Mouse (Mus musculus): ENCODE data around the gene Coro7. TPM values are rescaled to one million over a fixed set of nuclear protein-coding genes. Genes with fewer than 3 reads are reported as not detected.

Gene Coro7
- polyA plus RNA-seq, 1 experiment: 6.0 TPM

DNA sequence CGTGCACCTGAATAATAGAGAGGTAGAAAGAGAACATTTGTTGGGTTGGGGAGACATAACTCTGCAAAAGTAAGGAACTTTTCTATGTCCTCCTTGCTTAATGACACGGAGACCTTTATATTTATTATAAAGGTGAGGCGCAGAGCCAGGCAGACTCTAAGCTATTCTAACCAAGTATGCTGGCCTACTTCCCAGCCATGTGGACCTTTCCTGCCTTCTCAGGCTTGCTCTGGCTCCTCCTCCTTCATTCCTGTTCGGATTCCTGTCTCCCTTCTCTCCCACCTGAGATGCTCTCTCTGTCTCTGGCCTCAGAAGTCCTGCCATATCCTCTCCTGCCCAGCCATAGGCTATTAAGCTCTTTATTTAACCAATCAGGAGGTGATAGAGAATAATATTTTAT, 45.7 kb upstream of the Coro7 start:
- Histone ChIP-seq H3K79me3 (ENCODE audit: low read depth) (peaks cover 22% of the 10 kb centered on the region), H3ac (ENCODE audit: control insufficient read depth, insufficient read length, low read depth) (no peak overlapping the region), H3K79me2 (ENCODE audit: control insufficient read depth, insufficient read depth) (peaks cover 39% of the 10 kb centered on the region), H3K27me3 (ENCODE audit: control insufficient read depth, insufficient read depth, insufficient read length) (no peaks in the 10 kb centered on the region), H3K4me3 (ENCODE audit: insufficient read depth, poor library complexity, severe bottlenecking) (no peak overlapping the region), H3K36me3 (ENCODE audit: control insufficient read depth, insufficient read depth) (no peaks in the 10 kb centered on the region)
- TF ChIP-seq CEBPB (IDR thresholded peaks at IDR 0.05; ENCODE audit: low read depth) (no peak), FOSL1 (IDR thresholded peaks at IDR 0.05; ENCODE audit: insufficient read depth, low read length, poor library complexity, severe bottlenecking) (no peak), MYOD1 (IDR thresholded peaks at IDR 0.05; ENCODE audit: control insufficient read depth, insufficient read length, low read depth) (no peak), USF1 (IDR thresholded peaks at IDR 0.05; ENCODE audit: low read depth) (no peak), CTCF (IDR thresholded peaks at IDR 0.05; ENCODE audit: control insufficient read depth, insufficient read depth, insufficient read length) (no peak), MAX (IDR thresholded peaks at IDR 0.05) (no peak)

DNA sequence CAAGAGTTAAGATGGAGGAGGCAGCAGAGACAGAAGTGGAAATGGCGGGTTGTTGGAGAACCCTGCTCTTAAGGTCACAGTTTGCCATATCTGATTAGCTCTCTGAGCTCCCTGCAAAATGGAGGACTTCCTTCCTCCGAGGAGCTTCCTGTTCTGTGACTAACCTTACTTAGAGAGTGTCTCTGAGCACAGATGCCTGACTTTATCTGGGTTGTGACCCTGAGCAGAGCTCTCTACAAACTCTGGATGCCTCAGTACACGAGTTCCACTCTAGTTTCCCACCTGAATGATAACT, 43.3 kb upstream of the Coro7 start:
- Histone ChIP-seq H3K36me3 (ENCODE audit: control insufficient read depth, insufficient read depth) (no peaks in the 10 kb centered on the region), H3ac (ENCODE audit: control insufficient read depth, insufficient read length, low read depth) (no peak overlapping the region)
- no peak for TF ChIP-seq CEBPB (IDR thresholded peaks at IDR 0.05; ENCODE audit: low read depth)
- TF ChIP-seq CTCF (IDR thresholded peaks at IDR 0.05; ENCODE audit: control insufficient read depth, insufficient read depth, insufficient read length): no peak
- no peak for TF ChIP-seq USF1 (IDR thresholded peaks at IDR 0.05; ENCODE audit: low read depth)
- TF ChIP-seq MYOG (IDR thresholded peaks at IDR 0.05; ENCODE audit: control insufficient read depth, extremely low read depth, insufficient read length): no peak

DNA sequence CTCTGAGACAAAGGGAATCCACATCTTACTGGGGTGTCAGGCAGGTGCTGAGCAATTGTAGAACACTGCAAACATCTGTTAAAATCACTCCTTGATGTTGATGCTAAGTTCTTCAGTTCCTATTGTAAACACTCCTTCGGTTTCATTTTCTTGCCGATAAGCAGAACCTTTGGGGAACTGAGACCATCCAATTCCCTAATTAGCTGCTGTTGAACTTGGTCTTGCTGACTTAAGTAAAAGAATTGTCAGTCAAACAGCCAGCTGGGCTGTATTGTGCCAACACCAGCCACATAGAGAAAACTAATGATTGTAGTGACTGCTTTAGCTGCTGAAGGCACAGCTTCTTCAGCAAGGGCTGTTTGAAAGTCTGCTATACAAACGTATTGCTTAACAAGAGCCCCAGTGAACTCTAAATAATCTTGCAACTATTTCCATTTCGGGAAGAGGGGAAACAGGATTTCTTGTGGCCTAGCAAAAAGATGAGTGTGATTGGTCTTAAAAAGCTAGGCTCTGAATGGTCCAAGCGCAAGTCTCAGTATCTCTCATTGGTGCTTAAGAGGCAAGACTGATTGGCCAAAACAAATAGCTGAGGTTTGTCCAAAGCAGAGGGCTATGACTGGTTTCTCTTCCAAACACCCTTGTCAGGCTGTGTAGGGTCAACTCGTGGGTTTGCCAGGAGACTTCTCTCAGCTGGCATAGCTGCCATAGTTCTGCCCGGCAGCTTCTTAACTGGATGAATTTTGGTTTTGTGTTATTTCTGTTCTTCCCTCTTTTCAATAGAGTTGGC, 42.7 kb upstream of the Coro7 start:
- H3K27me3 ChIP-seq (ENCODE audit: control insufficient read depth, insufficient read depth, insufficient read length): no peaks in the 10 kb centered on the region
- peaks cover 15% of the 10 kb centered on the region for H3K79me2 ChIP-seq (ENCODE audit: control insufficient read depth, insufficient read depth)
- H3ac ChIP-seq (ENCODE audit: control insufficient read depth, insufficient read length, low read depth): no peak overlapping the region
- H3K79me3 ChIP-seq (ENCODE audit: low read depth): peaks cover 11% of the 10 kb centered on the region
- no peak overlapping the region for H3K4me3 ChIP-seq (ENCODE audit: insufficient read depth, poor library complexity, severe bottlenecking)
- no peaks in the 10 kb centered on the region for H3K36me3 ChIP-seq (ENCODE audit: control insufficient read depth, insufficient read depth)
- no peak for TF ChIP-seq MAX (IDR thresholded peaks at IDR 0.05)
- TF ChIP-seq CTCF (IDR thresholded peaks at IDR 0.05; ENCODE audit: control insufficient read depth, insufficient read depth, insufficient read length): no peak
- no peak for TF ChIP-seq USF1 (IDR thresholded peaks at IDR 0.05; ENCODE audit: low read depth)
- no peak for TF ChIP-seq CEBPB (IDR thresholded peaks at IDR 0.05; ENCODE audit: low read depth)
- TF ChIP-seq MYOG (IDR thresholded peaks at IDR 0.05; ENCODE audit: control insufficient read depth, extremely low read depth, insufficient read length): no peak
- no peak for TF ChIP-seq FOSL1 (IDR thresholded peaks at IDR 0.05; ENCODE audit: insufficient read depth, low read length, poor library complexity, severe bottlenecking)
- TF ChIP-seq MYOD1 (IDR thresholded peaks at IDR 0.05; ENCODE audit: control insufficient read depth, insufficient read length, low read depth): no peak

More for the DNA sequence above, 43.3 kb upstream of the Coro7 start:
- Histone ChIP-seq H3K4me3 (ENCODE audit: insufficient read depth, poor library complexity, severe bottlenecking) (no peak overlapping the region), H3K79me3 (ENCODE audit: low read depth) (peaks cover 11% of the 10 kb centered on the region), H3K79me2 (ENCODE audit: control insufficient read depth, insufficient read depth) (peaks cover 18% of the 10 kb centered on the region), H3K27me3 (ENCODE audit: control insufficient read depth, insufficient read depth, insufficient read length) (no peaks in the 10 kb centered on the region)

DNA sequence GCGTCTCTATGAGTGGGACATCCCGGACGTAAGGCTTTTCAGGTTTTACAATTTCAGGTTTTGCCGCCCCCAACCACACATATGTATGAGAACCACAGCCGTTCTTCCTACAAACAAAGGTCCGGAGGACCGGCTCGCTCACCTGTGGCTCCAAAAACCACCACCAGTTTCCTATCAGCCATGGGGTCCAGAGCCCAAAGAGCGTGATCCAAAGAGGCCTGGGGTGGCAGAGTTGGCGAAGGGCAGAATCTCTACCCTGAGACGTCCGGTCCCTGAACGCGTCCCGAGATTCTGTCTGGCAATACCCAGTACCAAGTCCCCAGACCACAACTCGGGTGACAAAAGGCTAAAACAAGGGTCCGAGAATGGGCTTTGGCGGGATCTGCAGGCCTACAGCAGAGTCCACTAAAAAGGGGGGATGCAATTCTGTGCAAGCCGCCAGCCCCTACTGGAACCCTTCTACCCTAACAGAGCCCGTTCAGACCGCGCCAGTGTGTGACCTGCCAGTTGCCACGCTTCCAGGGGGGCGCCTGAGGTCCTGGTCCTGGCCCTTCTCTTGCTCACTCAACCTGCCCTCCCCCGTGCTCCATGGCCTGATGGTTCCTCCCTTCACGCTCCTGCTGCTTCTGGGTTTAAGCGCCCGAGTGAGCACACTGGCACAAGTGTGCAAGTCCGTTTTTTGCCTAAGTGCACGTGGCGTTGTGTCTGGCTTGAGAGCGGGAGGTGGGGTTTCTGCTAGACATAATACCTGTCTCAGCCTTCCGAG, 39.4 kb upstream of the Coro7 start, which contains the start of gene Nmral1:
Gene Nmral1, minus strand, starts transcription at position 604 of the 766 bp plus-strand sequence.
- Histone ChIP-seq H3K36me3 (ENCODE audit: control insufficient read depth, insufficient read depth) (peaks cover 22% of the 10 kb centered on the region), H3K27me3 (ENCODE audit: control insufficient read depth, insufficient read depth, insufficient read length) (no peaks in the 10 kb centered on the region), H3K79me2 (ENCODE audit: control insufficient read depth, insufficient read depth) (peaks cover 5% of the 10 kb centered on the region), H3K4me3 (ENCODE audit: insufficient read depth, poor library complexity, severe bottlenecking) (peak within 1 kb of the TSS; percentile 60), H3ac (ENCODE audit: control insufficient read depth, insufficient read length, low read depth) (peak within 1 kb of the TSS; percentile 64), H3K79me3 (ENCODE audit: low read depth) (peaks cover 4% of the 10 kb centered on the region)
- TF ChIP-seq MYOG (IDR thresholded peaks at IDR 0.05; ENCODE audit: control insufficient read depth, extremely low read depth, insufficient read length) (no peak), MAX (IDR thresholded peaks at IDR 0.05) (peak; percentile 67), USF1 (IDR thresholded peaks at IDR 0.05; ENCODE audit: low read depth) (no peak)

DNA sequence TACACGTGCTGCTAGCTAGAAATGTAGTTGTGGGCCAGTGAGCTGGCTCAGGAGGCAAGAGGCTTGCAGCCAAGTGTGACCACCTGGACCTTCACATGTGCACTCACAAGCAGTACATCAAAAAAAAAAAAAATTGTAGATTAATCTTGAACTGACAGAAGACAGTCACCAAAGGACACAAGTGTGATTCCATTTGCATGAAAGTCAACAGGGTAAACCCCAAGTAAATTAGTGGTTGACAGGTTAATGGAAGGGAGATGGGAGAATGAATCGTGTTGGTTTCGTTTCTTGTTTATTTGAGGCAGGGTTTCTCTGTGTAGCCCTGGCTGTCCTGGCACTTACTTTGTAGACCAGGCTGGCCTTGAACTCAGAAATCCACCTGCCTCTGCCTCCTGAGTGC, 38.3 kb upstream of the Coro7 start:
- H3K79me2 ChIP-seq (ENCODE audit: control insufficient read depth, insufficient read depth): peaks cover 5% of the 10 kb centered on the region
- H3ac ChIP-seq (ENCODE audit: control insufficient read depth, insufficient read length, low read depth): no peak overlapping the region
- peak overlapping the region; percentile 60 for H3K4me3 ChIP-seq (ENCODE audit: insufficient read depth, poor library complexity, severe bottlenecking)
- TF ChIP-seq FOSL1 (IDR thresholded peaks at IDR 0.05; ENCODE audit: insufficient read depth, low read length, poor library complexity, severe bottlenecking) (no peak), MYOD1 (IDR thresholded peaks at IDR 0.05; ENCODE audit: control insufficient read depth, insufficient read length, low read depth) (no peak), USF1 (IDR thresholded peaks at IDR 0.05; ENCODE audit: low read depth) (no peak), CTCF (IDR thresholded peaks at IDR 0.05; ENCODE audit: control insufficient read depth, insufficient read depth, insufficient read length) (no peak), MAX (IDR thresholded peaks at IDR 0.05) (no peak), MYOG (IDR thresholded peaks at IDR 0.05; ENCODE audit: control insufficient read depth, extremely low read depth, insufficient read length) (no peak), CEBPB (IDR thresholded peaks at IDR 0.05; ENCODE audit: low read depth) (no peak)
- peaks cover 32% of the 10 kb centered on the region for H3K36me3 ChIP-seq (ENCODE audit: control insufficient read depth, insufficient read depth)
- no peaks in the 10 kb centered on the region for H3K27me3 ChIP-seq (ENCODE audit: control insufficient read depth, insufficient read depth, insufficient read length)
- peaks cover 4% of the 10 kb centered on the region for H3K79me3 ChIP-seq (ENCODE audit: low read depth)
